Mouse (Mus musculus) thymus, postnatal 0 days (tissue): ENCODE data around the gene Tacc2. TPM values are rescaled to one million over a fixed set of nuclear protein-coding genes. Genes with fewer than 3 reads are reported as not detected.
"Not testable (repeated sequence)": the region's sequence is repeated elsewhere in the genome, so short reads cannot be mapped to it uniquely, and the experiment has no call there.

Experiments
- DNase-seq: peaks from one replicate; pipeline ENCODE4 v3.0.0-alpha.2; 2015; ENCODE audit warnings: low spot score
- polyA plus RNA-seq: library from polyadenylated mRNA; unstranded; fragments of >200 nt; fragmentation: Nextera tagmentation; extraction: Ambion mirVana; gene quantifications from 2 replicates; pipeline ENCODE4 v1.2.1, GENCODE M21; 2015

Gene Tacc2
- polyA plus RNA-seq, 1 experiment from 2014 or later = 17.3 TPM

GRCm38 (mm10) chr7:130570472-130570871 is 6.8 kb upstream of the Tacc2 start:
- no peak for DNase-seq

DNA sequence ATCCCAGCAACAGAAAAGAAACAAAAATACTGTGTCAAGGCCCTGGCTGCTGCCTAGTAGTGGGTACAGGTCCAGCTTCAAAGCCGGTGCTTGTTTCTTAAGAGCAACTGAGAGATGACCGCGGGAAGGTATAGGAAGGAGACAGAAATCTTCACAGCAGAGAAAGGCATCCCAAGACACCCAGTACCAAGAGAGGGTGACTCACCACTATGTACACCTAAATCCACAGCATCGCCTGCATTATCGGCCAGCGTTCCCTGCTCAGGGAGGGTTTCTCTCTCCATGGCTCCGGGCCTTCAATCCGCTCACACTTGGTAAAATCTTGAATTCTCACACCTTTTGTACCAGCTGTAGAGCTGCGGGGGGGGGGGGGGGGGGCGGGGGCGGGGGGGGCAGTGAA is 4.4 kb upstream of the Tacc2 start, which contains the start of gene Nsmce4a:
Gene Nsmce4a (minus strand): TSS at position 298 of the 400 bp plus-strand sequence.
- DNase-seq = no peak

DNA sequence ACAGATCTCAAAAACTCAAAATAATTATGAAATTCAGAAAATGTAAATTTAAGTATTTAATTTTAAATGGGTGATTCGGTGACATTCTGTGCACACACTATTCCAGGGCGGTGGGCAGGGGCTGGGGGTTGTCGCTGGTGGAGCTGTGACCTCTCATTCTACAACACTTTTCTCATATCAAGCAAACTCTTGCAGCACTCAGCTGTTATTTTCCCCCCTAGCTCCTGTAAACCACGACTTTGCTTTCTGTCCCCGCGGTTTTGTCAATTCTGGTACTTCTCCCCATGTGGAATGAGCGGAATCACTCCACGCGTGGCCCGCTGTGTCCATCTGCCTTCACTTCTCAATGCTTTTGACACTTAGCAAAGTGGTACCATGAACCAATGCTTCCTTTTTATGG is 3.5 kb upstream of the Tacc2 start:
- DNase-seq = no peak

- no peak for DNase-seq
Observed at GRCm38 (mm10) chr7:130574211-130574991, 2.8 kb upstream of the Tacc2 start.

DNA sequence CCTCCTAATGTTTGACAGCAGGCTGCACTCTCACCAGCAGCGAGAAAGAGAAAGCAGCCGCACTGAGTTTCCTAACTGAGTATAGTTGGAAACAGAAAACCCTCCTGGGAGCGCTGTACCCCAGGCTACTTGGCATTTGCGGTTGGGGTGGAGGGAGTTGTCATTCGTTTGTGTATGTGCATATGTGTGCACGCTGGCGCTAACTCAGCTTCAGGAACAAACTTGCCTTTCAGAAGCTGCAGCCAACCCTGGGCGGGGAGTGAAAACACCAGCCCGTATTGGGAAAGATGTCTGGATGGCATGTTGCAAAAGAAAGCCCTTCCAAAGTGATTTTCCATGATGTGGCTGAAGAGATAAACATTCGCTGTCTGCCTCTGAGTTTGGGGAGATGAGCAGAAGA is 257 bp upstream of the Tacc2 start:
- no peak for DNase-seq

- no peak for DNase-seq
Observed at GRCm38 (mm10) chr7:130578066-130578465, 828 bp downstream of the Tacc2 start.

- no peak for DNase-seq
Observed at GRCm38 (mm10) chr7:130578607-130579006, 1.4 kb downstream of the Tacc2 start.

- DNase-seq = no peak
Observed at GRCm38 (mm10) chr7:130586521-130587072, 9.4 kb downstream of the Tacc2 start.

DNA sequence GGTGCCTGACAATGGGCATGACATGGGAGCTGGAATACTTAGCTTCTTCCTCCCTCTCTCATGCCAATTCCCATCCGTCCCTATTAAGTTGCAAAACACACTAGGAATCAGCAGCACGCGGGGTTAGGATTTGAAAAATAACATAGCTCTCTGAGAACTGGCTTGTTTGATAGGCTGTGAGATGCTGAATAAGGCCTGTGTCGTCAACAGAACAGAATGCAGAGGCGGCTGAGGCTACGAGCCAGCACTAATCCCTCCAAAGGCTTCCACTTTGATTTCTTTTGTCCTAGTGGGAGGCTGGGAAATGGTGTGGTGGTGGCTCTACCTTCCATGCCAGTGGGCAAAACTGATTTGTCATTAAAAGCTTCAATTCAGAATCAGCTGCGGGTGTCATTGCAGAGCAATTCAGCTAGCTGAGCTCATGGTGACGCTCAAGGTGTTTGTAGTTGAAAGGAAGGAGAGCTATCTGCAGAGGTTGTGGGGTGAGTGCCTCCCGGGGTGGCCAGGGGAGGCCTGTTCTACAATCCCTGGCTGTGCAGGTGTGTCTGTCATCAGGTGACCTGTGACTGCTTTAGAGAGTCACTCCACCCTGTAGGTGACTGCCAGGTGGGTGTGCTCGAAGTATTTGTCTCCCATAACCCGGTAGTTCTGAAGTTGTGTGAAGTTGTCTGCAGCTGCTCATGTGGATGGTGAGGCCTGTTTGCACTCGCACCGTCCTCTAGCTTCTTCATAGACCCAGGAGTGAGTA is 13.0 kb downstream of the Tacc2 start:
- DNase-seq = no peak

GRCm38 (mm10) chr7:130590845-130591437 is 13.7 kb downstream of the Tacc2 start:
- no peak for DNase-seq

DNA sequence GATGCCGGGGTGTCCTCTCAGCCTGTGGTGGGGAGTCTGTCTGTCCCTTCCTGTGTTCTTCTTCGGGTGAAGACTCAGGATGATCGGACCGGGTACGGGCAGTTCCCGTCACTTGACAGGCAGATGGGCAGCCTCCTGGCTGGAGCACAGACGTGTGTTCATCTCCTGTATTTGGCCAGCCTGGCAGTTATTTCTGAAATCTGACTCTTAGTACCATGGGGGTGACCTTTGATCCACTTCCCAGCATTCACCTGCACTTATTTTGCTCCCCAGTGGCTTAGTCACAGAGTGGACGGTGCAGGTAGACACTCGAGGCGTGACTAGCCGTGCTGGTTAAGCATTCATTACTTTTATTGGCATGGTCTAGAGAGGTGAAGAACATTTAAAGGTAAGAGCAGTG is 15.7 kb downstream of the Tacc2 start:
- not testable (repeated sequence) for DNase-seq

- not testable (repeated sequence) for DNase-seq
Observed at GRCm38 (mm10) chr7:130593375-130594239, 16.4 kb downstream of the Tacc2 start.

DNA sequence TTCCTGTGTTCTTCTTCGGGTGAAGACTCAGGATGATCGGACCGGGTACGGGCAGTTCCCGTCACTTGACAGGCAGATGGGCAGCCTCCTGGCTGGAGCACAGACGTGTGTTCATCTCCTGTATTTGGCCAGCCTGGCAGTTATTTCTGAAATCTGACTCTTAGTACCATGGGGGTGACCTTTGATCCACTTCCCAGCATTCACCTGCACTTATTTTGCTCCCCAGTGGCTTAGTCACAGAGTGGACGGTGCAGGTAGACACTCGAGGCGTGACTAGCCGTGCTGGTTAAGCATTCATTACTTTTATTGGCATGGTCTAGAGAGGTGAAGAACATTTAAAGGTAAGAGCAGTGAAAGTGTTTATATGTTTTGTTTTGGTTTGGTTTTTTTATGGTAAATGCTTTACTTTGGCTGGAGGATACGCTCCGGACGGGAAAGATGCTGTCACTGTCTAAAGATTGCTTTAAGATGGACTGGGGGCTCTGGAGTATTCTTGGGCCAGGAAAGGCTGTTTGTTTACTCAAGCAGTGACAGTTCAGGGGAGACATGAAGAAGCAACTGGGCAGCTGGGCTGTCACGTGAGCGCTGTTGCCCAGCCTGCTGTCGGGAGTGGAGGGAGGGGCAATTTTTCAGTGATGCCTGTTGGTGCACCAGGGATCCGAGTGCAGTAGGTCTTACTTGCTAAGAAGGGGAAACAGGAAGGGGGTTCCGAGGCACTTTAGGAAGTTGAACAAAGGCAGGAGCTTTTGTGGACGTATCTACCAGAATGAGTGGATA is 19.0 kb downstream of the Tacc2 start:
- DNase-seq = not testable (repeated sequence)

GRCm38 (mm10) chr7:130597546-130597945 is 20.3 kb downstream of the Tacc2 start:
- DNase-seq = no peak

GRCm38 (mm10) chr7:130600074-130600473 is 22.8 kb downstream of the Tacc2 start:
- no peak for DNase-seq

DNA sequence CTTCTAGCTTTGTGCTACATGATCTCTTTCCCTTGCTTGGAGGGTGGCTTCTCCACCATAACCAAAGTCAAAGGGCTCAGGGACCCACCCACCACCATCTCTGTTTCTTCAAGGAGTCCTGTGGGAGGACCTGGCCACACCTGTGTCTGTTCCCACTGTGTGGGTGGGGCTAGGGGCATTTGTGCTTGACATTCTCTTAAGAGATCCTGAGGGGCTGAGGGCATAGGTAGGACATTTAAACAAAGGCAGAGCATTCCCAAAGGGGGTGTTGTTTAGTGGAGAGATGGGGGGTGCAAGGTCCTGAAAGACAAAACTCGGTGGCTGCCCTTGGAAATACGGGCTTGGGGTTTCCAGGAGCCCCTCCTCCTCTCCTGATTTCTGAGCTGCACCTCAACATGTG is 23.3 kb downstream of the Tacc2 start:
- DNase-seq = no peak

DNA sequence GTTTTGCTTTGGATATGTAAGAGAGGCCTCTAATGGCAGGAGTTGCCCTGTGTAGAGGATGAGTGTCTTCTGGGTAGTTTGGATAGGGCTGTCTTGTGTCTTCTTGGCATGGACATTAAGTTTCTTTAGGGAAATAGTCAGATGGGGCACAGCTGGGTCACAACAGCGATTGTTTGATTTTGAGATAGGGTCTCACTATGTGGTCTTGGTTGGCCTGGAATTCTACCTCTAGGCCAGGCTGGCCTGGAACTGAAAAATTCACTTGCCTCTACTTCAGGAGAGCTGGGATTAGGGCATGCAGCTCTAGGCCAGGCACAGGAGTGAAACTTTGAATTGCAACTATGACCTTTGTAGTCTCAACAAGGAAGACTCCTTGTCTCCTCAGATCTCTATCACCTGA is 25.6 kb downstream of the Tacc2 start:
- no peak for DNase-seq

DNA sequence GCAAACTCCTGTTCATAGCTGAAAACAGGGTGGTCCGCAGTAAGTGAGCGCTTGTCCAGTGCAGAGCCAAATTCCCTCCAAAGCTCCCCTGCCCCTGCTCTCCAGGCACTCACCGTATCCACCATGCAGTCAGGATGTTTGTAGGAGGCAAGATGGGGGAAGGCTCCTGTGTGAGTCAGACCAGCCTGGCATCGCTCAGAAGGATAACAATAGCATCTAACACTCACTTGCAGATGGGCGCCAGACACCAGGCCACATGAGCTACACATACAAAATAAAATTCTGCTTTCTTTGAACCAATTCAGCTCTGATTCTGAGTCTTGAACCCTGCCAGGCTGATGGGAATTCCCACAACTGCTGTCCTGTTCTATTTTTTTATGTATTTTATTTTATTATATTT is 26.3 kb downstream of the Tacc2 start:
- no peak for DNase-seq

DNA sequence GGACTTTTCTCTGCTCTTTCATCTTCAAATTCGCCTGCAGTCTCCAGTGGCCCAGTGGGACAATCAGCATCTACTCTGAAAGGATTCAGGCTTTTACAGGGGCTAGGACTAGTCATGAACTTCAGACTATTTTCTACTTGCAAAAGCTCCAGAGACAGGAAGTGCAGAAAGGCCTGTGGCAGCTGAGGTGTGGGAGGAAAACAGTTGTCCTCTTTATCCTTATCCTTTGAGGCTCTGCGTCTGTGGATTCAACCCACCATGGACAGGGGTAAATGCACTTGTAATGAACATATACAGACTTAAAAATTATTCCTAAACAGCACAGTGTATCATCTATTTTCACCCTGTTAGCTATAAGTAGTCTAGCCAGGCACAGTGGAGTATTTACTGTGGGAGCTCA is 27.2 kb downstream of the Tacc2 start:
- no peak for DNase-seq

GRCm38 (mm10) chr7:130605111-130605510 is 27.9 kb downstream of the Tacc2 start:
- DNase-seq = peak; percentile 33
